Mouse (Mus musculus) heart, embryonic 16.5 days (tissue): ENCODE measurements around the gene Dhx16. TPM values are rescaled to one million over a fixed set of nuclear protein-coding genes. Genes with fewer than 3 reads are reported as not detected.
A peak's percentile ranks its signal among the peaks of the same experiment; 100 is the strongest.

Source experiments
- ATAC-seq: fragments of 200-750 bp; cut with Nextera tagmentation; replicated peaks from 2 replicates; pipeline ENCODE4 v1.8.0; 2017; ENCODE audit warnings: moderate number of reproducible peaks; ENCODE audit not compliant: insufficient read depth, low FRiP score; ENCODE audit errors: extremely low read depth
- H3K27ac ChIP-seq: fragments of 300-500 bp; sonication (generic); 2 replicates; pipeline ENCODE4 v1.5.1; 2014; ENCODE audit warnings: mild to moderate bottlenecking, low read length, control low read depth, moderate library complexity
- H3K27me3 ChIP-seq: fragments of 300-500 bp; sonication (generic); 2 replicates; pipeline ENCODE4 v1.6.1; 2014; ENCODE audit warnings: low read length, mixed read lengths; ENCODE audit not compliant: control insufficient read depth, insufficient read depth
- H3K36me3 ChIP-seq: fragments of 300-500 bp; sonication (generic); 2 replicates; pipeline ENCODE4 v1.6.1; 2014; ENCODE audit not compliant: control insufficient read depth, insufficient read depth
- H3K4me1 ChIP-seq: fragments of 300-500 bp; sonication (generic); 2 replicates; pipeline ENCODE4 v1.6.1; 2014; ENCODE audit warnings: low read length, mixed read lengths; ENCODE audit not compliant: control insufficient read depth, insufficient read depth
- H3K4me2 ChIP-seq: fragments of 300-500 bp; sonication (generic); 2 replicates; pipeline ENCODE4 v1.6.1; 2014; ENCODE audit warnings: low read depth, mild to moderate bottlenecking, control low read depth, low read length
- H3K4me3 ChIP-seq: fragments of 300-500 bp; sonication (generic); 2 replicates; pipeline ENCODE4 v1.5.1; 2014; ENCODE audit warnings: mild to moderate bottlenecking, control low read depth, low read length
- H3K9ac ChIP-seq: fragments of 300-500 bp; sonication (generic); 2 replicates; pipeline ENCODE4 v1.6.1; 2014; ENCODE audit warnings: low read length, control low read depth
- H3K9me3 ChIP-seq: fragments of 300-500 bp; sonication (generic); replicated peaks from 2 replicates; pipeline ENCODE4 v1.6.1; 2016; ENCODE audit warnings: low read length; ENCODE audit not compliant: control insufficient read depth
- WGBS: fragments of 180-500 bp; shearing (Covaris S2); extraction: QIAGEN DNeasy Blood & Tissue Kit; methylation state at CpG from one replicate; pipeline ENCODE4 v1.1.7; 2014; 5-methylcytosine and 5-hydroxymethylcytosine counted together
- polyA plus RNA-seq: library from polyadenylated mRNA; unstranded; fragments of >200 nt; fragmentation: Nextera tagmentation; extraction: Ambion mirVana; gene quantifications from 2 replicates; pipeline ENCODE4 v1.2.1, GENCODE M21; 2015

Gene Dhx16
- polyA plus RNA-seq, 1 experiment from 2014 or later = 27.4 TPM

GRCm38 (mm10) chr17:35873774-35874519 lies 5.7 kb upstream of the Dhx16 start:
- WGBS = 24% methylated on average over 21 of the region's 21 CpGs
- ATAC-seq = 0 out of 2 replicates have a peak, but pooled peaks have one; percentile 29
- Histone ChIP-seq H3K4me3 (no peak overlapping the region), H3K4me2 (peak overlapping the region; percentile 24), H3K9ac (peak overlapping the region; percentile 23; the same call in 1 of the 2 replicates), H3K27ac (0 out of 2 replicates have a peak overlapping the region, but pooled peaks have one; percentile 5), H3K36me3 (peaks cover 18% of the 10 kb centered on the region), H3K27me3 (no peaks in the 10 kb centered on the region), H3K9me3 (peaks cover 3% of the 10 kb centered on the region; the same call in 1 of the 2 replicates), H3K4me1 (peaks cover 31% of the 10 kb centered on the region)

GRCm38 (mm10) chr17:35874721-35875120 lies 4.9 kb upstream of the Dhx16 start:
- no peaks in the 10 kb centered on the region for H3K27me3 ChIP-seq
- no peak overlapping the region for H3K9ac ChIP-seq
- WGBS = 76% methylated on average over 6 of the region's 6 CpGs
- H3K36me3 ChIP-seq = peaks cover 18% of the 10 kb centered on the region
- no peak for ATAC-seq
- no peak overlapping the region for H3K27ac ChIP-seq
- peaks cover 3% of the 10 kb centered on the region; the same call in 1 of the 2 replicates for H3K9me3 ChIP-seq
- H3K4me1 ChIP-seq = peaks cover 24% of the 10 kb centered on the region
- H3K4me3 ChIP-seq = no peak overlapping the region
- no peak overlapping the region for H3K4me2 ChIP-seq

GRCm38 (mm10) chr17:35882924-35883323 lies 3.3 kb downstream of the Dhx16 start:
- Histone ChIP-seq H3K4me1 (peaks cover 7% of the 10 kb centered on the region), H3K36me3 (peaks cover 36% of the 10 kb centered on the region), H3K9me3 (no peaks in the 10 kb centered on the region), H3K9ac (no peak overlapping the region), H3K4me3 (no peak overlapping the region), H3K27ac (no peak overlapping the region), H3K27me3 (no peaks in the 10 kb centered on the region), H3K4me2 (no peak overlapping the region)
- WGBS = 91% methylated on average over 17 of the region's 17 CpGs
- ATAC-seq = no peak

- Histone ChIP-seq H3K9me3 (no peaks in the 10 kb centered on the region), H3K27me3 (no peaks in the 10 kb centered on the region), H3K27ac (no peak overlapping the region), H3K4me2 (no peak overlapping the region), H3K4me3 (no peak overlapping the region), H3K4me1 (peaks cover 7% of the 10 kb centered on the region), H3K9ac (no peak overlapping the region), H3K36me3 (peaks cover 44% of the 10 kb centered on the region)
- no peak for ATAC-seq
- WGBS = 95% methylated on average over 14 of the region's 14 CpGs
Observed at GRCm38 (mm10) chr17:35883777-35884176, 4.2 kb downstream of the Dhx16 start.

GRCm38 (mm10) chr17:35887725-35888124 lies 8.1 kb downstream of the Dhx16 start:
- no peak overlapping the region for H3K27ac ChIP-seq
- ATAC-seq = no peak
- H3K4me3 ChIP-seq = no peak overlapping the region
- no peaks in the 10 kb centered on the region for H3K4me1 ChIP-seq
- 71% methylated on average over 17 of the region's 17 CpGs for WGBS
- H3K9ac ChIP-seq = no peak overlapping the region
- no peaks in the 10 kb centered on the region for H3K27me3 ChIP-seq
- peaks cover 72% of the 10 kb centered on the region for H3K36me3 ChIP-seq
- no peak overlapping the region for H3K4me2 ChIP-seq
- H3K9me3 ChIP-seq = no peaks in the 10 kb centered on the region

- Histone ChIP-seq H3K4me1 (peaks cover 11% of the 10 kb centered on the region; the same call in 1 of the 2 replicates), H3K4me3 (peak within 1 kb of the TSS; percentile 91), H3K9ac (peak within 1 kb of the TSS; percentile 90), H3K27me3 (no peaks in the 10 kb centered on the region), H3K27ac (peak within 1 kb of the TSS; percentile 87), H3K9me3 (no peaks in the 10 kb centered on the region), H3K4me2 (peak within 1 kb of the TSS; percentile 90), H3K36me3 (peaks cover 19% of the 10 kb centered on the region)
- peak; percentile 96 for ATAC-seq
- under 1% methylated on average over 79 of the region's 86 CpGs for WGBS
Observed at GRCm38 (mm10) chr17:35896781-35897643, 17.4 kb downstream of the Dhx16 start, which contains the start of gene 2310061I04Rik. Gene 2310061I04Rik, minus strand, starts transcription at chr17:35897431.

GRCm38 (mm10) chr17:35897644-35898573 lies 18.3 kb downstream of the Dhx16 start:
- Histone ChIP-seq H3K27ac (peak overlapping the region; percentile 54), H3K4me3 (peak overlapping the region; percentile 91), H3K4me1 (peaks cover 16% of the 10 kb centered on the region), H3K27me3 (no peaks in the 10 kb centered on the region), H3K4me2 (peak overlapping the region; percentile 57), H3K9me3 (no peaks in the 10 kb centered on the region), H3K9ac (peak overlapping the region; percentile 90), H3K36me3 (peaks cover 12% of the 10 kb centered on the region)
- WGBS = 41% methylated on average over 23 of the region's 23 CpGs
- ATAC-seq = no peak

GRCm38 (mm10) chr17:35900636-35901035 lies 21.0 kb downstream of the Dhx16 start:
- Histone ChIP-seq H3K4me2 (no peak overlapping the region), H3K36me3 (peaks cover 2% of the 10 kb centered on the region; the same call in 1 of the 2 replicates), H3K4me3 (no peak overlapping the region), H3K4me1 (peaks cover 29% of the 10 kb centered on the region), H3K9me3 (no peaks in the 10 kb centered on the region), H3K27ac (no peak overlapping the region), H3K27me3 (no peaks in the 10 kb centered on the region), H3K9ac (no peak overlapping the region)
- 74% methylated on average over 3 of the region's 3 CpGs for WGBS
- ATAC-seq = no peak
